In the genomic region with DNA sequence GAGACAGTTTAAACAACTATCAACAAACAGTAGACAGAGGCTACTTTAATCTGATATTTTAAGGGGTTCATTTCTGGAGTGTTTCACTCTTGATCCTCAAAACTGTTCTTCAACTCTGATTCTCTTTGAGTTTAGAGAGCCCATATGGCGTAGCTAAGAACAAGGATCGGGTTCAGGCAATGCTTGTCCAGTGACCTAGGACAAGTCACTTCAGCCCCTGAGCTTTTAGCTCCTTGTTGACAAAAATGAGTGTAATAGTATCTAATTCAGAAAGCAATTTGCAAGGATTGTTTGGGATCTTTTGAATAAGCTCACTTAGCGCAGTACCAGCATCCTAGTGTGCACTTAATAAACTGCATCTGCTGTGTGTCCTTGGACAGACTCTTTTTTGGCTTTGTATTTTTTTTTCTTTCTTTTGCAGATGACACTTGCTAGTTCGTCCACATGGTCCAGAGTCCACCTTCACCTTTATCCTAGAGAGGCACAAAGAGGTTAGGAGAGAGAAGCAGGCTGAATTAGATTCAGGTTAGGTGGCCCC, we compare ENCODE assay signal across 8 mouse cellular contexts. TPM values are rescaled to one million over a fixed set of nuclear protein-coding genes. Genes with fewer than 3 reads are reported as not detected.
A peak's percentile ranks its signal among the peaks of the same experiment; 100 is the strongest.
DNase-seq lines count a peak whose midpoint lies in the region; ATAC-seq and TF ChIP-seq lines count a peak whose summit lies in the region.

No protein-coding gene starts in this region.

- peak overlapping the region; percentile 89 for H3K27ac ChIP-seq in heart, postnatal 0 days (ENCODE audit: low read depth)
- peak overlapping the region; percentile 83; the same call in 1 of the 2 replicates for H3K27ac ChIP-seq in hindbrain, embryonic 12.5 days
- no peak overlapping the region for H3K27ac ChIP-seq in midbrain, embryonic 13.5 days

- H3K9me3 ChIP-seq in heart, postnatal 0 days (replicated peaks; ENCODE audit: control insufficient read depth, low read length), result no peaks in the 10 kb centered on the region
- H3K9me3 ChIP-seq in hindbrain, embryonic 12.5 days (replicated peaks), result no peaks in the 10 kb centered on the region
- H3K9me3 ChIP-seq in midbrain, embryonic 13.5 days, result no peaks in the 10 kb centered on the region

- TF ChIP-seq EP300 in heart, postnatal 0 days (IDR thresholded peaks at IDR 0.05; ENCODE audit: low read depth), result no peak

- peak overlapping the region; percentile 96 for H3K9ac ChIP-seq in heart, postnatal 0 days (replicated peaks; ENCODE audit: low read depth, low read length)
- H3K9ac ChIP-seq in hindbrain, embryonic 12.5 days, result peak overlapping the region; percentile 94
- peak overlapping the region; percentile 96 for H3K9ac ChIP-seq in midbrain, embryonic 13.5 days (replicated peaks)

- WGBS in heart, postnatal 0 days, result 40% methylated on average over 4 of the region's 4 CpGs
- 50% methylated on average over 4 of the region's 4 CpGs for WGBS in hindbrain, embryonic 12.5 days
- WGBS in midbrain, embryonic 13.5 days, result 42% methylated on average over 4 of the region's 4 CpGs

- no peak for TF ChIP-seq CTCF in heart, postnatal 0 days (IDR thresholded peaks at IDR 0.05; ENCODE audit: low read depth)

- peak overlapping the region; percentile 64 for H3K4me2 ChIP-seq in heart, postnatal 0 days (ENCODE audit: low read depth, low read length)
- H3K4me2 ChIP-seq in hindbrain, embryonic 12.5 days (replicated peaks), result peak overlapping the region; percentile 69
- H3K4me2 ChIP-seq in midbrain, embryonic 13.5 days (replicated peaks), result peak overlapping the region; percentile 73

- H3K4me3 ChIP-seq in heart, postnatal 0 days (ENCODE audit: low read depth, low read length), result peak overlapping the region; percentile 91
- peak overlapping the region; percentile 90 for H3K4me3 ChIP-seq in hindbrain, embryonic 12.5 days
- peak overlapping the region; percentile 94 for H3K4me3 ChIP-seq in midbrain, embryonic 13.5 days (replicated peaks)

- H3K36me3 ChIP-seq in heart, postnatal 0 days (replicated peaks; ENCODE audit: control insufficient read depth, insufficient read depth, low read length), result peaks cover 11% of the 10 kb centered on the region; the same call in 1 of the 2 replicates
- H3K36me3 ChIP-seq in hindbrain, embryonic 12.5 days, result peaks cover 5% of the 10 kb centered on the region
- peaks cover 10% of the 10 kb centered on the region for H3K36me3 ChIP-seq in midbrain, embryonic 13.5 days

- no peak for ATAC-seq in heart, postnatal 0 days (ENCODE audit: insufficient read depth, low read depth)
- no peak for ATAC-seq in hindbrain, embryonic 12.5 days (ENCODE audit: low FRiP score)
- peak; percentile 22; the same call in 1 of the 2 replicates for ATAC-seq in midbrain, embryonic 13.5 days

- DNase-seq in heart, postnatal 0 days (ENCODE audit: low spot score), result peak; percentile 22
- DNase-seq in heart, adult 18-20 months, result no peak
- peak; percentile 45 for DNase-seq in MN1 (ENCODE audit: low spot score)
- DNase-seq in cerebellum, adult 11 months, result no peak
- no peak for DNase-seq in adrenal gland, postnatal 25 days
- DNase-seq in thymus, postnatal 10 days (ENCODE audit: low spot score in 2 of 2), result no peak

- no peaks in the 10 kb centered on the region for H3K27me3 ChIP-seq in heart, postnatal 0 days (ENCODE audit: control insufficient read depth, insufficient read depth, low read length)
- H3K27me3 ChIP-seq in hindbrain, embryonic 12.5 days, result no peaks in the 10 kb centered on the region
- H3K27me3 ChIP-seq in midbrain, embryonic 13.5 days, result no peaks in the 10 kb centered on the region

- peaks cover 12% of the 10 kb centered on the region; the same call in 1 of the 2 replicates for H3K4me1 ChIP-seq in heart, postnatal 0 days (ENCODE audit: control insufficient read depth, insufficient read depth)
- H3K4me1 ChIP-seq in hindbrain, embryonic 12.5 days, result peaks cover 6% of the 10 kb centered on the region; the same call in 1 of the 2 replicates
- peaks cover 9% of the 10 kb centered on the region for H3K4me1 ChIP-seq in midbrain, embryonic 13.5 days (replicated peaks)

RNA-seq across cellular contexts. Expression of gene Rft1, which starts 0.6 kb away (rescaled TPM):
- total RNA-seq in heart, postnatal 0 days (2014; rRNA removed; ENCODE audit: low replicate concordance), result 13.3 and 17.6 TPM in 2 replicates
- 10.4 and 11.0 TPM in 2 replicates for polyA plus RNA-seq in heart, postnatal 0 days (2015; fragmentation: Nextera tagmentation; extraction: Ambion mirVana)
- 1 to 10 TPM; 7.7 to 7.9 TPM for total RNA-seq in heart, adult 18-20 months (2021)
- polyA plus RNA-seq in hindbrain, embryonic 12.5 days (2016; fragmentation: Nextera tagmentation; extraction: Ambion mirVana), result 13.1 and 13.7 TPM in 2 replicates
- 10.8 and 10.9 TPM in 2 replicates for polyA plus RNA-seq in midbrain, embryonic 13.5 days (2015; fragmentation: Nextera tagmentation; extraction: Ambion mirVana)
- 23.7 and 32.8 TPM in 2 replicates for total RNA-seq in adrenal gland, postnatal 25 days (2021)

RNA-seq across cellular contexts. Expression of gene Prkcd, which starts 28.8 kb away (rescaled TPM):
- total RNA-seq in heart, postnatal 0 days (2014; rRNA removed; ENCODE audit: low replicate concordance), result 19.3 and 30.1 TPM in 2 replicates
- polyA plus RNA-seq in heart, postnatal 0 days (2015; fragmentation: Nextera tagmentation; extraction: Ambion mirVana), result 14.9 and 15.8 TPM in 2 replicates
- total RNA-seq in heart, adult 18-20 months (2021), result 10 to 100 TPM; 11.2 to 13.0 TPM
- polyA plus RNA-seq in hindbrain, embryonic 12.5 days (2016; fragmentation: Nextera tagmentation; extraction: Ambion mirVana), result 42.3 and 44.2 TPM in 2 replicates
- 14.5 and 17.4 TPM in 2 replicates for polyA plus RNA-seq in midbrain, embryonic 13.5 days (2015; fragmentation: Nextera tagmentation; extraction: Ambion mirVana)
- total RNA-seq in adrenal gland, postnatal 25 days (2021), result 210 and 237 TPM in 2 replicates

RNA-seq across cellular contexts. Expression of gene Sfmbt1, which starts 59.9 kb away (rescaled TPM):
- 1.8 and 4.2 TPM in 2 replicates for total RNA-seq in heart, postnatal 0 days (2014; rRNA removed; ENCODE audit: low replicate concordance)
- 6.6 and 7.6 TPM in 2 replicates for polyA plus RNA-seq in heart, postnatal 0 days (2015; fragmentation: Nextera tagmentation; extraction: Ambion mirVana)
- 10 to 100 TPM; 12.8 to 14.3 TPM for total RNA-seq in heart, adult 18-20 months (2021)
- 17.9 and 18.1 TPM in 2 replicates for polyA plus RNA-seq in hindbrain, embryonic 12.5 days (2016; fragmentation: Nextera tagmentation; extraction: Ambion mirVana)
- 21.2 and 21.5 TPM in 2 replicates for polyA plus RNA-seq in midbrain, embryonic 13.5 days (2015; fragmentation: Nextera tagmentation; extraction: Ambion mirVana)
- 28.4 and 35.0 TPM in 2 replicates for total RNA-seq in adrenal gland, postnatal 25 days (2021)

Comparison
In these comparisons a context has a peak if more than half of its experiments do, and no peak if none do; other contexts are left out.
1. DNase-seq: peak in heart, postnatal 0 days (single experiment) and MN1 (single experiment); none in heart, adult 18-20 months (0 of 2), cerebellum, adult 11 months (single experiment), adrenal gland, postnatal 25 days (single experiment) and thymus, postnatal 10 days (0 of 2).
2. Peak in every context shown above with its lines, with median percentiles within 50 percentile points of each other: H3K4me2 ChIP-seq, H3K4me3 ChIP-seq and H3K9ac ChIP-seq.